Mouse (Mus musculus) spleen, embryonic (tissue): Measurements from ENCODE around the gene Zcchc10.
"Not testable (repeated sequence)": the region's sequence is repeated elsewhere in the genome, so short reads cannot be mapped to it uniquely, and the experiment has no call there.

Experiments used
- CTCF ChIA-PET: fragments of 350-600 bp; sonication (Branson Sonifier 250); formaldehyde crosslinking; loops from one replicate; lab custom pipeline; 2022; lab: Charles Lee

Zcchc10 gene

GRCm38 (mm10) chr11:53314770-53315173 lies 9.7 kb upstream of the Zcchc10 start:
- CTCF ChIA-PET: interaction anchor here (0.6 kb wide), 1 partner anchor 12 kb away, joined by 8 read pairs; no protein-coding TSS in a partner anchor

- CTCF ChIA-PET: no interaction called here
Observed at GRCm38 (mm10) chr11:53316996-53317395, 7.5 kb upstream of the Zcchc10 start.

GRCm38 (mm10) chr11:53318041-53318440 lies 6.4 kb upstream of the Zcchc10 start:
- CTCF ChIA-PET: interaction anchor here (0.5 kb wide), 1 partner anchor 122 kb away, joined by 3 read pairs; no protein-coding TSS in a partner anchor

- CTCF ChIA-PET: not testable (repeated sequence)
Observed at GRCm38 (mm10) chr11:53318568-53318967, 5.9 kb upstream of the Zcchc10 start.

GRCm38 (mm10) chr11:53319867-53320266 lies 4.6 kb upstream of the Zcchc10 start:
- CTCF ChIA-PET: interaction anchor here (0.7 kb wide), 1 partner anchor 19 kb away, joined by 3 read pairs; no protein-coding TSS in a partner anchor

GRCm38 (mm10) chr11:53330325-53330724 lies 5.8 kb downstream of the Zcchc10 start:
- CTCF ChIA-PET: no interaction called here

GRCm38 (mm10) chr11:53331121-53331520 lies 6.6 kb downstream of the Zcchc10 start:
- CTCF ChIA-PET: interaction anchor here (0.6 to 0.7 kb wide), 2 partner anchors 345 to 1086 kb away, joined by 3 read pairs; no protein-coding TSS in a partner anchor

- CTCF ChIA-PET: no interaction called here
Observed at GRCm38 (mm10) chr11:53332076-53332680, 7.7 kb downstream of the Zcchc10 start.

GRCm38 (mm10) chr11:53335505-53336181 lies 11.2 kb downstream of the Zcchc10 start:
- CTCF ChIA-PET: no interaction called here

- CTCF ChIA-PET: no interaction called here
Observed at GRCm38 (mm10) chr11:53336182-53336571, 11.7 kb downstream of the Zcchc10 start.

GRCm38 (mm10) chr11:53336924-53337323 lies 12.4 kb downstream of the Zcchc10 start:
- CTCF ChIA-PET: interaction anchor here (0.6 kb wide), 1 partner anchor 52 kb away, joined by 3 read pairs; no protein-coding TSS in a partner anchor

- CTCF ChIA-PET: no interaction called here
Observed at GRCm38 (mm10) chr11:53337684-53338083, 13.2 kb downstream of the Zcchc10 start.

GRCm38 (mm10) chr11:53341019-53341418 lies 16.5 kb downstream of the Zcchc10 start:
- CTCF ChIA-PET: not testable (repeated sequence)

- CTCF ChIA-PET: no interaction called here
Observed at GRCm38 (mm10) chr11:53342711-53343110, 18.2 kb downstream of the Zcchc10 start.

GRCm38 (mm10) chr11:53345328-53345727 lies 20.8 kb downstream of the Zcchc10 start:
- CTCF ChIA-PET: no interaction called here

- CTCF ChIA-PET: no interaction called here
Observed at GRCm38 (mm10) chr11:53345738-53346137, 21.3 kb downstream of the Zcchc10 start.

GRCm38 (mm10) chr11:53350291-53351223 lies 26.1 kb downstream of the Zcchc10 start, which contains the start of gene Aff4:
TSS of gene Aff4 (plus strand) at chr11:53350833.
- CTCF ChIA-PET: no interaction called here

GRCm38 (mm10) chr11:53351224-53351942 lies 26.9 kb downstream of the Zcchc10 start:
- CTCF ChIA-PET: interaction anchor here (0.7 kb wide), 1 partner anchor 653 kb away, joined by 3 read pairs; no protein-coding TSS in a partner anchor

GRCm38 (mm10) chr11:53351943-53352590 lies 27.6 kb downstream of the Zcchc10 start:
- CTCF ChIA-PET: interaction anchor here (0.6 to 0.7 kb wide), 2 partner anchors 183 to 652 kb away, joined by 3 read pairs; no protein-coding TSS in a partner anchor

GRCm38 (mm10) chr11:53358504-53359155 lies 34.2 kb downstream of the Zcchc10 start:
- CTCF ChIA-PET: no interaction called here
